Mouse (Mus musculus) lung, embryonic 14.5 days (tissue): ENCODE results near the gene Gm21969. TPM values are rescaled to one million over a fixed set of nuclear protein-coding genes. Genes with fewer than 3 reads are reported as not detected.
A peak's percentile ranks its signal among the peaks of the same experiment; 100 is the strongest.

Experiments used
- ATAC-seq: fragments of 200-750 bp; cut with Nextera tagmentation; 2 replicates; pipeline ENCODE4 v1.8.0; 2017; ENCODE audit warnings: mild to moderate bottlenecking, moderate TSS enrichment, moderate library complexity; ENCODE audit not compliant: insufficient read depth
- DNase-seq: peaks from one replicate; pipeline ENCODE4 v3.0.0-alpha.2; 2015
- H3K27ac ChIP-seq: fragments of 300-500 bp; sonication (generic); 2 replicates; pipeline ENCODE4 v1.5.1; 2014; ENCODE audit warnings: low read depth, mild to moderate bottlenecking, moderate library complexity
- H3K27me3 ChIP-seq: fragments of 300-500 bp; sonication (generic); 2 replicates; pipeline ENCODE4 v1.6.1; 2014; ENCODE audit warnings: low read length, control low read depth; ENCODE audit not compliant: insufficient read depth
- H3K36me3 ChIP-seq: fragments of 300-500 bp; sonication (generic); 2 replicates; pipeline ENCODE4 v1.6.1; 2014; ENCODE audit warnings: control low read depth; ENCODE audit not compliant: insufficient read depth
- H3K4me1 ChIP-seq: fragments of 300-500 bp; sonication (generic); 2 replicates; pipeline ENCODE4 v1.6.1; 2014; ENCODE audit warnings: antibody characterized with exemption, control low read depth; ENCODE audit not compliant: insufficient read depth
- H3K4me2 ChIP-seq: fragments of 300-500 bp; sonication (generic); 2 replicates; pipeline ENCODE4 v1.6.1; 2014; ENCODE audit warnings: mild to moderate bottlenecking
- H3K4me3 ChIP-seq: fragments of 300-500 bp; sonication (generic); 2 replicates; pipeline ENCODE4 v1.5.1; 2014; ENCODE audit warnings: low read depth, low read length
- H3K9ac ChIP-seq: fragments of 300-500 bp; sonication (generic); 2 replicates; pipeline ENCODE4 v1.6.1; 2014
- H3K9me3 ChIP-seq: fragments of 300-500 bp; sonication (generic); 2 replicates; pipeline ENCODE4 v1.6.1; 2016; ENCODE audit warnings: low read depth, low read length, control low read depth
- CTCF ChIP-seq: IDR thresholded peaks from 2 replicates; pipeline ENCODE4 v1.5.1; 2016; ENCODE audit warnings: antibody characterized with exemption, low read depth
- WGBS: fragments of 180-500 bp; shearing (Covaris S2); extraction: QIAGEN DNeasy Blood & Tissue Kit; methylation state at CpG from one replicate; pipeline ENCODE4 v1.1.7; 2014; 5-methylcytosine and 5-hydroxymethylcytosine counted together
- polyA plus RNA-seq: library from polyadenylated mRNA; unstranded; fragments of >200 nt; fragmentation: Nextera tagmentation; extraction: Ambion mirVana; gene quantifications from 2 replicates; pipeline ENCODE4 v1.2.1, GENCODE M21; 2014

The Gm21969 gene
- polyA plus RNA-seq, 1 experiment from 2014 or later: not detected

GRCm38 (mm10) chr4:139624706-139625105 lies 21.7 kb downstream of the Gm21969 start:
- peak; percentile 50 for DNase-seq
- Histone ChIP-seq H3K27me3 (no peaks in the 10 kb centered on the region), H3K27ac (no peak overlapping the region), H3K4me2 (peak overlapping the region; percentile 91), H3K9me3 (no peaks in the 10 kb centered on the region), H3K36me3 (no peaks in the 10 kb centered on the region), H3K9ac (no peak overlapping the region), H3K4me3 (no peak overlapping the region; the same call in 1 of the 2 replicates), H3K4me1 (peaks cover 7% of the 10 kb centered on the region; the same call in 1 of the 2 replicates)
- TF ChIP-seq CTCF: no peak
- no peak for ATAC-seq
- 57% methylated on average over 10 of the region's 10 CpGs for WGBS

DNA sequence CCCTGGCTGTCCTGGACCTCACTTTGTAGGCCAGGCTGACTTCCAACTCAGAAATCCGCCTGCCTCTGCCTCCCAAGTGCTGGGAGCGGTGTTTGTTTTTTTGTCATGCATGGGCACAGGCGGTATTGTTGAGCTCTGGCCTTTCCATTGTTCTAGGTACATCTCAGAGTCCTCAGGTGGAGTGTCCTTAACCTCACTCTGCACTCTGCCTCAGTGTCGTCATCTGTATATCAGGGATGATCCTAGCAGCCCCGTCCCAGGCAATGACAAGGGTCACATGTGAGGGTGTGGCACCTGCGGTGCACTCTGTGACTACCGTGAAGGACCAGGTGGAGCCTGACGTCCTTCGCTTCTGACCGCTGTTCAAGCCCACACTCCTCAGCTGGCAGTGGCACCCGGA lies 24.4 kb downstream of the Gm21969 start:
- H3K36me3 ChIP-seq: no peaks in the 10 kb centered on the region
- WGBS: 91% methylated on average over 11 of the region's 11 CpGs
- no peak overlapping the region for H3K27ac ChIP-seq
- DNase-seq (no peak), ATAC-seq (no peak)
- no peak for TF ChIP-seq CTCF
- H3K4me1 ChIP-seq: peaks cover 7% of the 10 kb centered on the region; the same call in 1 of the 2 replicates
- H3K4me3 ChIP-seq: no peak overlapping the region
- no peaks in the 10 kb centered on the region for H3K9me3 ChIP-seq
- H3K9ac ChIP-seq: no peak overlapping the region
- no peaks in the 10 kb centered on the region for H3K27me3 ChIP-seq
- H3K4me2 ChIP-seq: no peak overlapping the region

DNA sequence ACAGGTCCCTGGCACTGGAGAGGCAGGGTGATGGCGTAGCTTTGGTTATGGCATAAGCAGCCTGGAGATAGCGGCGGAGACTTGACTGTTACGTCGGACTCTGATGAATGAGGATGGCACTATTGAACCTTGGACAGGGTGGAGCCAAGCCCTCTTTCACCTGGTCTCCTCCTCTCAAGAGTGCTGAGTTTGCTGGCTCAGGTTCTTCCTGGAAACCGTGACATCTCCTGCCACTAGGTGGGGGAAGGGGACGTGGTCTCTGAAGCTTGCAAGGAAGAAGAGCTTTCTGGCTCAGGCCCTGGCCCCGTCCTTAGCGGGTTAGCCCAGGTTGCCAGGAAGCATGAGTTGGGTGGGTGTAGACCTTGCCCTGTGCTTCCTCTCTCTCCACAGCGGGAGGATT lies 27.2 kb downstream of the Gm21969 start:
- Histone ChIP-seq H3K9me3 (no peaks in the 10 kb centered on the region), H3K27ac (no peak overlapping the region), H3K4me1 (no peaks in the 10 kb centered on the region), H3K9ac (no peak overlapping the region), H3K4me2 (no peak overlapping the region), H3K36me3 (0 out of 2 replicates have a peak, but pooled peaks cover under 1% of the 10 kb centered on the region), H3K27me3 (no peaks in the 10 kb centered on the region), H3K4me3 (no peak overlapping the region)
- no peak for ATAC-seq
- WGBS: 60% methylated on average over 10 of the region's 10 CpGs
- peak; percentile 30 for TF ChIP-seq CTCF
- no peak for DNase-seq

GRCm38 (mm10) chr4:139631141-139631540 lies 28.2 kb downstream of the Gm21969 start:
- Histone ChIP-seq H3K36me3 (peaks cover 6% of the 10 kb centered on the region; the same call in 1 of the 2 replicates), H3K27ac (no peak overlapping the region), H3K9ac (no peak overlapping the region), H3K27me3 (no peaks in the 10 kb centered on the region), H3K4me3 (no peak overlapping the region), H3K4me2 (no peak overlapping the region), H3K9me3 (no peaks in the 10 kb centered on the region), H3K4me1 (no peaks in the 10 kb centered on the region)
- no peak for ATAC-seq
- no peak for TF ChIP-seq CTCF
- peak; percentile 60 for DNase-seq
- 35% methylated on average over 5 of the region's 5 CpGs for WGBS

GRCm38 (mm10) chr4:139631569-139632253 lies 28.7 kb downstream of the Gm21969 start:
- Histone ChIP-seq H3K27me3 (no peaks in the 10 kb centered on the region), H3K9me3 (no peaks in the 10 kb centered on the region), H3K4me1 (no peaks in the 10 kb centered on the region), H3K36me3 (peaks cover 8% of the 10 kb centered on the region; the same call in 1 of the 2 replicates), H3K27ac (no peak overlapping the region), H3K4me2 (no peak overlapping the region), H3K9ac (no peak overlapping the region), H3K4me3 (no peak overlapping the region)
- no peak for DNase-seq
- no peak for TF ChIP-seq CTCF
- 83% methylated on average over 7 of the region's 7 CpGs for WGBS
- ATAC-seq: no peak

GRCm38 (mm10) chr4:139632254-139632580 lies 29.2 kb downstream of the Gm21969 start:
- WGBS: 82% methylated on average over 10 of the region's 10 CpGs
- no peak for ATAC-seq
- H3K9ac ChIP-seq: no peak overlapping the region
- H3K4me2 ChIP-seq: no peak overlapping the region
- no peak overlapping the region for H3K4me3 ChIP-seq
- H3K27me3 ChIP-seq: no peaks in the 10 kb centered on the region
- no peaks in the 10 kb centered on the region for H3K9me3 ChIP-seq
- no peak for DNase-seq
- H3K36me3 ChIP-seq: peaks cover 13% of the 10 kb centered on the region; the same call in 1 of the 2 replicates
- H3K27ac ChIP-seq: no peak overlapping the region
- no peak for TF ChIP-seq CTCF
- H3K4me1 ChIP-seq: no peaks in the 10 kb centered on the region

DNA sequence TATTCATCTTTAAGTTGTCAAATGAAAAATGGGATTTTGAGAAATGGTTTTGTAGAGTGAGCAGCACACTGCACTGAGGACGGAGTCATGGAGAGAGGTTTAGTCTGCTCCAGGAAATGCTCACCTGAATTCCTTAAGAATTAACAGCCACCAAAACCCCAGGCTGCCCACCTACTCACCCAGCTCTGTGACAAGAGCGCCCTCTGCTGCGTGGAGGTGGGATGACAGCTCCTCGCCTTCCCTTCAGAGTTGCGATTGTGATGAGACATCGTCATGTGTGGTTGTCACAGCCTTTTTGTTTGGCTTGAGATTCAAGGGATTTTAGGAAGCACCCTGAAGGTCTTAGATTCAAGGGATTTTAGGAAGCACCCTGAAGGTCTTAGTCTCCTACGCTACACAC lies 33.4 kb downstream of the Gm21969 start:
- DNase-seq (peak; percentile 86), ATAC-seq (no peak)
- H3K9me3 ChIP-seq: no peaks in the 10 kb centered on the region
- H3K4me1 ChIP-seq: no peaks in the 10 kb centered on the region
- no peak overlapping the region for H3K9ac ChIP-seq
- TF ChIP-seq CTCF: peak; percentile 98
- H3K27me3 ChIP-seq: no peaks in the 10 kb centered on the region
- no peak overlapping the region for H3K4me3 ChIP-seq
- peaks cover 14% of the 10 kb centered on the region; the same call in 1 of the 2 replicates for H3K36me3 ChIP-seq
- H3K4me2 ChIP-seq: no peak overlapping the region
- no peak overlapping the region for H3K27ac ChIP-seq
- 24% methylated on average over 7 of the region's 7 CpGs for WGBS
